Mouse (Mus musculus) heart, adult 2 months (tissue): ENCODE measurements at regions not wholly inside any gene's neighbourhood (a gene's known extent, or its start where the extent isn't known, plus 50 kb on each side); places are given as distances from the start of the nearest gene placed in this dataset.

Source experiments
- DNase-seq, 2 experiments: peaks; one replicate each; pipeline ENCODE4 v3.0.0; 2021
- H3K27ac ChIP-seq: fragments of 200-600 bp; 2 replicates; pipeline ENCODE4 v1.8.1; 2022
- H3K27me3 ChIP-seq: fragments of 200-500 bp; 2 replicates; pipeline ENCODE4 v1.6.1; 2012; ENCODE audit warnings: mild to moderate bottlenecking, low read length, inconsistent platforms, mixed read lengths; ENCODE audit not compliant: control insufficient read depth, insufficient read depth
- H3K36me3 ChIP-seq: fragments of 200-500 bp; 2 replicates; pipeline ENCODE4 v1.6.1; 2012; ENCODE audit warnings: low read length, inconsistent platforms; ENCODE audit not compliant: control insufficient read depth, insufficient read depth
- H3K4me1 ChIP-seq: fragments of 200-500 bp; 2 replicates; pipeline ENCODE4 v1.6.1; 2011; ENCODE audit warnings: low read length; ENCODE audit not compliant: control insufficient read depth, insufficient read depth
- H3K4me3 ChIP-seq: fragments of 200-600 bp; 2 replicates; pipeline ENCODE4 v1.8.1; 2022
- H3K79me2 ChIP-seq: fragments of 200-500 bp; replicated peaks from 2 replicates; pipeline ENCODE4 v1.6.1; 2012; ENCODE audit warnings: mild to moderate bottlenecking, inconsistent platforms, low read length, moderate library complexity, mixed read lengths; ENCODE audit not compliant: control insufficient read depth, insufficient read depth
- H3K9ac ChIP-seq: fragments of 200-500 bp; 2 replicates; pipeline ENCODE4 v1.6.1; 2012; ENCODE audit warnings: low read depth, mild to moderate bottlenecking, control low read depth, inconsistent platforms, low read length, mixed read lengths
- CTCF ChIP-seq: fragments of 200-600 bp; IDR thresholded peaks from 2 replicates; pipeline ENCODE4 v1.8.1; 2022; ENCODE audit warnings: antibody characterized with exemption, mild to moderate bottlenecking, moderate library complexity
- EP300 ChIP-seq: fragments of 200-500 bp; IDR thresholded peaks from 2 replicates; pipeline ENCODE4 v1.6.1; 2011; ENCODE audit warnings: low read depth, low read length, control low read depth; ENCODE audit not compliant: insufficient read depth
- POLR2A ChIP-seq: fragments of 200-500 bp; IDR thresholded peaks from 2 replicates; pipeline ENCODE4 v1.6.1; 2011; ENCODE audit warnings: mild to moderate bottlenecking, low read depth, low read length, control low read depth; ENCODE audit not compliant: insufficient read depth
- WGBS: fragments of 180-500 bp; shearing (Covaris S2); methylation state at CpG from one replicate; pipeline ENCODE4 v1.1.7; 2018; 5-methylcytosine and 5-hydroxymethylcytosine counted together
- intact Hi-C: fragments of 180-260 bp; cut with DNase I; formaldehyde crosslinking; loops from one replicate; pipeline ENCODE4 v1.15.1; 2025

DNA sequence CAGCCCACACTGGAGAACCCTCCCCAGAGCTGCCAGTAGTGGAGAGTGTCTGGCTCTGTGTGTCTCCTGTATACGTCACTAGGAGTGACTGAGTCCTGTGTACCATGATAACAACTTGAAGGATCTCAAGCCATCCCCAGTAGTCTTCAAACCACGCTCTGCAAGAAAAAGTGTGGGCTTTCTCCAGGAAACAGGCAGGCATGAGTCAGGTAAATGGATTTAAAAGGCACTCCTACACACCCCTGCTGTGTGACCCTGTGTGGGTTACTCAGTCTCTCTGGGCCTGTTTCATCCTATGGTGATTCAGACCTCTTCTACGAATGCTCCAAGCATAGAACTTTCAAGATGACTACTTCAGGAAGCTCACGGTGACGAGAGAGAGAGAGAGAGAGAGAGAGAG, 269.7 kb upstream of the Zmiz1 start:
- TF ChIP-seq EP300 (no peak), POLR2A (no peak), CTCF (no peak)
- Histone ChIP-seq H3K36me3 (no peaks in the 10 kb centered on the region), H3K9ac (no peak overlapping the region), H3K4me3 (no peak overlapping the region), H3K27ac (no peak overlapping the region), H3K79me2 (no peaks in the 10 kb centered on the region), H3K27me3 (no peaks in the 10 kb centered on the region), H3K4me1 (peaks cover 7% of the 10 kb centered on the region)
- no peak for DNase-seq
- intact Hi-C loops, result loop anchor here (10.0 kb wide), 1 partner anchor 284 kb away; no protein-coding TSS in a partner anchor
- WGBS, result 85% methylated on average over 5 of the region's 5 CpGs

DNA sequence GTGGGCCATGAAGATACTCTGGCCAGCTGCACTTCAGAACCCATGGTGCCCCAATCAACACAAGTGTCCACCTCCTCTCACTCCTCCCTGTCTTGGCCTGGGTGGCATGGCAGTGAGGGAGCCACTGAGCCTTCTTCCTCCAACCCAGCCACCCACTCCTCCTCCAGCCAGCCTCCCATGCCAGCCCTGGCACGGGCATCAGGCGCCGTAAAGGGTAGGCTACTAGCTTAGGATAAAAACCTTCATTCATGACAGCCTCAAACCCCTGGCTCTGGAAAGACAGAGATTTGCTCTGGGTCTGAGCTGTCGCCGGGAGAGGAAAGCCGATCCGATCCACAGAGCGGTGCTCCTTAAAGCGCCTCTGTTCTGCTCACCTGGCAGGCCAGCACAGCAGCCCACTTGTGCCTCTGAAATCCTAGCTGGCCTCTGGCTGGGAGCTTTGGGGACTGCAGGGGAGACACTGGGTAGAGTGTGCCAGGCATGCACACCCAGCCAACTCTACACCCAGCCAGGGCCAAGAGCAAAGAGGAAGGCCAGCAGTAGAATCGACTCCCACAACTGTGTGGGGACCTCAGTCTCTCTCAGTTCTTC, 268.2 kb upstream of the Zmiz1 start:
- Histone ChIP-seq H3K4me1 (peaks cover 5% of the 10 kb centered on the region), H3K4me3 (no peak overlapping the region), H3K27ac (no peak overlapping the region), H3K79me2 (no peaks in the 10 kb centered on the region), H3K9ac (no peak overlapping the region), H3K36me3 (no peaks in the 10 kb centered on the region), H3K27me3 (no peaks in the 10 kb centered on the region)
- intact Hi-C loops, result no loop called here
- TF ChIP-seq CTCF (no peak), EP300 (no peak), POLR2A (no peak)
- DNase-seq, result no peak
- WGBS, result 68% methylated on average over 10 of the region's 10 CpGs

DNA sequence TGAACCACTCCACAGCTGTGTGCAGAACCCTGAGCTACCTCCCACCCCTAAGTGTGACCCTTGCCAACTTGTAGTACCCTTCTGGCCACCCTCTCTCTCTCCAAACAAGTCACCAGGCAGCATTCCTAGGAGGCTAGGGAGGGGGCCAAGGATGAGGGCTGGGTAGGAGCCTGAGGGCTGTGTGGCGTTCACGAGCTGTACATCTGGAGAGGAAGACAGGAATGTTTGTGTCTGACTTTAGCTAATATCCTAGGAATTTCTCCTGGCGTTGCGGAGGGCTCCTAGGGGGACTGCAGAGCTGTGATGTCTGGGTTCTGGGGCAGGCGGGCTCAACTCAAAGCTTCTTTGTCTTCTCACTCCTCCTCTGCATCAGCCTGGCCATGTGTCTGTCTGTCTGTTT, 262.2 kb upstream of the Zmiz1 start:
- no peak overlapping the region for H3K9ac ChIP-seq
- TF ChIP-seq POLR2A (no peak), EP300 (no peak), CTCF (no peak)
- intact Hi-C loops, result no loop called here
- H3K27me3 ChIP-seq, result no peaks in the 10 kb centered on the region
- H3K4me3 ChIP-seq, result no peak overlapping the region
- WGBS, result 60% methylated on average over 5 of the region's 5 CpGs
- H3K36me3 ChIP-seq, result no peaks in the 10 kb centered on the region
- no peaks in the 10 kb centered on the region for H3K79me2 ChIP-seq
- DNase-seq, result no peak
- no peak overlapping the region for H3K27ac ChIP-seq
- H3K4me1 ChIP-seq, result peaks cover 6% of the 10 kb centered on the region

- 87% methylated on average over 3 of the region's 3 CpGs for WGBS
- no peaks in the 10 kb centered on the region for H3K79me2 ChIP-seq
- peaks cover 6% of the 10 kb centered on the region for H3K4me1 ChIP-seq
- TF ChIP-seq CTCF, result no peak
- no peak for TF ChIP-seq EP300
- TF ChIP-seq POLR2A, result no peak
- H3K36me3 ChIP-seq, result no peaks in the 10 kb centered on the region
- no peak for DNase-seq
- H3K4me3 ChIP-seq, result no peak overlapping the region
- H3K9ac ChIP-seq, result no peak overlapping the region
- H3K27me3 ChIP-seq, result no peaks in the 10 kb centered on the region
- intact Hi-C loops, result no loop called here
- no peak overlapping the region for H3K27ac ChIP-seq
Observed at GRCm38 (mm10) chr14:25199900-25200299, 259.1 kb upstream of the Zmiz1 start.

GRCm38 (mm10) chr14:25200656-25201179, 258.3 kb upstream of the Zmiz1 start:
- Histone ChIP-seq H3K79me2 (no peaks in the 10 kb centered on the region), H3K9ac (no peak overlapping the region), H3K27me3 (no peaks in the 10 kb centered on the region), H3K4me3 (no peak overlapping the region), H3K27ac (no peak overlapping the region), H3K4me1 (peaks cover 6% of the 10 kb centered on the region), H3K36me3 (no peaks in the 10 kb centered on the region)
- intact Hi-C loops, result no loop called here
- WGBS, result 50% methylated on average over 4 of the region's 4 CpGs
- DNase-seq, result no peak
- TF ChIP-seq CTCF, result no peak
- no peak for TF ChIP-seq POLR2A
- TF ChIP-seq EP300, result no peak

DNA sequence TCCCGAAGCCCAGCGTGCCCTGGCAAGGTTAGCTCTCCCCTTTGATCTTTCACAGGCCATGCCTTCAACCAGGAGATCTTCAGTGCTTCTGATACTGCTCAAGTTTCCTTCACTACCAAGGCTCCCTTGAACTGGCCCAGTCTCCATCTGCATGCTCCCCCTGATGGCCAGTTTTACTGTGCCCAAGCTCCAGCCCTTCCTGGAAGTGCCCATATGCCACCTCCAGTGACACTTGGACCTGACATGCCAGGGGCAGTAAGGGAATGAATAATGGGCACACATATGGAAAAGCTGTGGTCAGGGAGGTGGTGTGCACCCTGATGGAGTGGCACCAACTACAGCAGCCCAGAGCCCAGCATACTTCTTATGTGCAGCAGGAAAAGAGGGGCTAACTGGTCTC, 256.7 kb upstream of the Zmiz1 start:
- DNase-seq, result no peak
- H3K9ac ChIP-seq, result no peak overlapping the region
- H3K4me3 ChIP-seq, result no peak overlapping the region
- no peaks in the 10 kb centered on the region for H3K27me3 ChIP-seq
- no peak overlapping the region for H3K27ac ChIP-seq
- intact Hi-C loops, result no loop called here
- WGBS, result 88% methylated on average over 2 of the region's 2 CpGs
- H3K4me1 ChIP-seq, result peaks cover 6% of the 10 kb centered on the region
- no peaks in the 10 kb centered on the region for H3K36me3 ChIP-seq
- H3K79me2 ChIP-seq, result no peaks in the 10 kb centered on the region
- no peak for TF ChIP-seq EP300
- peak; percentile 34 for TF ChIP-seq CTCF
